Mouse (Mus musculus): ENCODE data around the gene Tmem44. TPM values are rescaled to one million over a fixed set of nuclear protein-coding genes. Genes with fewer than 3 reads are reported as not detected.

The Tmem44 gene
- polyA plus RNA-seq, 1 experiment = 4.3 TPM

- TF ChIP-seq GATA1 (IDR thresholded peaks at IDR 0.05; ENCODE audit: low read length) = no peak
These were observed 20.7 kb upstream of the Tmem44 start for GRCm38 (mm10) chr16:30571378-30571777.

- no peak for TF ChIP-seq GATA1 (IDR thresholded peaks at IDR 0.05; ENCODE audit: low read length)
These were observed 19.5 kb upstream of the Tmem44 start for GRCm38 (mm10) chr16:30570173-30570572.

- no peak for TF ChIP-seq GATA1 (IDR thresholded peaks at IDR 0.05; ENCODE audit: low read length)
These were observed 15.0 kb upstream of the Tmem44 start for GRCm38 (mm10) chr16:30565631-30566030.

- no peak for TF ChIP-seq GATA1 (IDR thresholded peaks at IDR 0.05; ENCODE audit: low read length)
These were observed 10.0 kb upstream of the Tmem44 start for GRCm38 (mm10) chr16:30560601-30561000.

- TF ChIP-seq GATA1 (IDR thresholded peaks at IDR 0.05; ENCODE audit: low read length) = no peak
These were observed 8.8 kb upstream of the Tmem44 start for GRCm38 (mm10) chr16:30559312-30559992.

- no peak for TF ChIP-seq GATA1 (IDR thresholded peaks at IDR 0.05; ENCODE audit: low read length)
These were observed 3.5 kb upstream of the Tmem44 start for GRCm38 (mm10) chr16:30554109-30554508.

- no peak for TF ChIP-seq GATA1 (IDR thresholded peaks at IDR 0.05; ENCODE audit: low read length)
These were observed 2.1 kb upstream of the Tmem44 start for GRCm38 (mm10) chr16:30552621-30553338.

- no peak for TF ChIP-seq GATA1 (IDR thresholded peaks at IDR 0.05; ENCODE audit: low read length)
These were observed 485 bp downstream of the Tmem44 start for GRCm38 (mm10) chr16:30549966-30550747.

GRCm38 (mm10) chr16:30549516-30549915 lies 1.1 kb downstream of the Tmem44 start:
- no peak for TF ChIP-seq GATA1 (IDR thresholded peaks at IDR 0.05; ENCODE audit: low read length)

- no peak for TF ChIP-seq GATA1 (IDR thresholded peaks at IDR 0.05; ENCODE audit: low read length)
These were observed 2.4 kb downstream of the Tmem44 start for GRCm38 (mm10) chr16:30548291-30548690.

GRCm38 (mm10) chr16:30544693-30545092 lies 5.9 kb downstream of the Tmem44 start:
- TF ChIP-seq GATA1 (IDR thresholded peaks at IDR 0.05; ENCODE audit: low read length) = peak; percentile 35

- TF ChIP-seq GATA1 (IDR thresholded peaks at IDR 0.05; ENCODE audit: low read length) = no peak
These were observed 7.3 kb downstream of the Tmem44 start for GRCm38 (mm10) chr16:30543386-30543785.

GRCm38 (mm10) chr16:30542826-30543225 lies 7.8 kb downstream of the Tmem44 start:
- TF ChIP-seq GATA1 (IDR thresholded peaks at IDR 0.05; ENCODE audit: low read length) = no peak

GRCm38 (mm10) chr16:30540107-30541001 lies 10.3 kb downstream of the Tmem44 start:
- no peak for TF ChIP-seq GATA1 (IDR thresholded peaks at IDR 0.05; ENCODE audit: low read length)

- no peak for TF ChIP-seq GATA1 (IDR thresholded peaks at IDR 0.05; ENCODE audit: low read length)
These were observed 11.2 kb downstream of the Tmem44 start for GRCm38 (mm10) chr16:30539433-30539832.

Measured in G1E-ER4 (cell line).